Mouse (Mus musculus) testis, adult 2 months (tissue): Measurements from ENCODE around the gene Tmem9. TPM values are rescaled to one million over a fixed set of nuclear protein-coding genes. Genes with fewer than 3 reads are reported as not detected.

Source experiments
- H3K27ac ChIP-seq: fragments of 200-500 bp; 2 replicates; pipeline ENCODE4 v1.5.1; 2012; ENCODE audit warnings: low read depth, low read length; ENCODE audit not compliant: control insufficient read depth, insufficient read depth
- H3K27me3 ChIP-seq: fragments of 200-500 bp; 2 replicates; pipeline ENCODE4 v1.6.1; 2012; ENCODE audit warnings: mild to moderate bottlenecking, low read length, moderate library complexity; ENCODE audit not compliant: control insufficient read depth, insufficient read depth
- H3K36me3 ChIP-seq: fragments of 200-500 bp; 2 replicates; pipeline ENCODE4 v1.6.1; 2012; ENCODE audit warnings: mild to moderate bottlenecking, low read length; ENCODE audit not compliant: control insufficient read depth, insufficient read depth
- H3K4me1 ChIP-seq: fragments of 200-500 bp; 2 replicates; pipeline ENCODE4 v1.6.1; 2012; ENCODE audit warnings: low read length; ENCODE audit not compliant: control insufficient read depth, insufficient read depth
- H3K4me3 ChIP-seq: fragments of 200-500 bp; 2 replicates; pipeline ENCODE4 v1.5.1; 2012; ENCODE audit warnings: low read depth, mild to moderate bottlenecking, low read length, moderate library complexity, mixed read lengths; ENCODE audit not compliant: control insufficient read depth
- CTCF ChIP-seq: fragments of 200-500 bp; IDR thresholded peaks from 2 replicates; pipeline ENCODE4 v1.5.1; 2012; ENCODE audit warnings: low read depth, mild to moderate bottlenecking, inconsistent platforms, low read length, moderate library complexity; ENCODE audit not compliant: control insufficient read depth, insufficient read depth, insufficient replicate concordance
- POLR2A ChIP-seq: fragments of 200-500 bp; IDR thresholded peaks from 2 replicates; pipeline ENCODE4 v1.6.1; 2012; ENCODE audit warnings: low read depth, mild to moderate bottlenecking, inconsistent platforms, low read length, moderate library complexity; ENCODE audit not compliant: control insufficient read depth
- polyA plus RNA-seq: library from polyadenylated mRNA; depleted of rRNA; stranded (reverse); fragments of >200 nt; gene quantifications from 2 replicates; pipeline ENCODE4 v1.2.3, GENCODE M21; 2012

The Tmem9 gene
- polyA plus RNA-seq, 1 experiment = 22.5 TPM

- no peak for TF ChIP-seq CTCF
- no peak for TF ChIP-seq POLR2A
- Histone ChIP-seq H3K4me3 (no peak overlapping the region), H3K36me3 (no peaks in the 10 kb centered on the region)
These were observed 25.0 kb downstream of the Tmem9 start for GRCm38 (mm10) chr1:136032961-136033360.

GRCm38 (mm10) chr1:136038746-136039538 is 31.0 kb downstream of the Tmem9 start:
- no peaks in the 10 kb centered on the region for H3K36me3 ChIP-seq
- no peak for TF ChIP-seq POLR2A
- TF ChIP-seq CTCF = no peak
- H3K4me1 ChIP-seq = no peaks in the 10 kb centered on the region
- H3K27me3 ChIP-seq = no peaks in the 10 kb centered on the region
- no peak overlapping the region for H3K27ac ChIP-seq
- H3K4me3 ChIP-seq = no peak overlapping the region

More at GRCm38 (mm10) chr1:136032961-136033360, 25.0 kb downstream of the Tmem9 start:
- Histone ChIP-seq H3K27ac (no peak overlapping the region), H3K27me3 (no peaks in the 10 kb centered on the region), H3K4me1 (no peaks in the 10 kb centered on the region)

- Histone ChIP-seq H3K27me3 (no peaks in the 10 kb centered on the region), H3K36me3 (no peaks in the 10 kb centered on the region), H3K4me1 (no peaks in the 10 kb centered on the region), H3K4me3 (no peak overlapping the region), H3K27ac (no peak overlapping the region)
- TF ChIP-seq CTCF (no peak), POLR2A (no peak)
These were observed 32.5 kb downstream of the Tmem9 start for GRCm38 (mm10) chr1:136040452-136040851.

- Histone ChIP-seq H3K27ac (no peak overlapping the region), H3K36me3 (no peaks in the 10 kb centered on the region), H3K4me1 (no peaks in the 10 kb centered on the region), H3K27me3 (no peaks in the 10 kb centered on the region), H3K4me3 (no peak overlapping the region)
- no peak for TF ChIP-seq CTCF
- no peak for TF ChIP-seq POLR2A
These were observed 32.9 kb downstream of the Tmem9 start for GRCm38 (mm10) chr1:136040874-136041273.

GRCm38 (mm10) chr1:136045774-136046173 is 37.8 kb downstream of the Tmem9 start:
- H3K27ac ChIP-seq = no peak overlapping the region
- no peak overlapping the region for H3K4me3 ChIP-seq
- no peaks in the 10 kb centered on the region for H3K36me3 ChIP-seq
- H3K27me3 ChIP-seq = peaks cover 3% of the 10 kb centered on the region; the same call in 1 of the 2 replicates
- peaks cover 6% of the 10 kb centered on the region for H3K4me1 ChIP-seq
- no peak for TF ChIP-seq POLR2A
- peak; percentile 72; the same call in 1 of the 2 replicates for TF ChIP-seq CTCF

- peaks cover 6% of the 10 kb centered on the region for H3K4me1 ChIP-seq
- no peak overlapping the region for H3K4me3 ChIP-seq
- H3K36me3 ChIP-seq = no peaks in the 10 kb centered on the region
- H3K27me3 ChIP-seq = peaks cover 3% of the 10 kb centered on the region; the same call in 1 of the 2 replicates
- no peak overlapping the region for H3K27ac ChIP-seq
- TF ChIP-seq CTCF (no peak), POLR2A (no peak)
These were observed 39.5 kb downstream of the Tmem9 start for GRCm38 (mm10) chr1:136047432-136047831.

GRCm38 (mm10) chr1:136047894-136048293 is 39.9 kb downstream of the Tmem9 start:
- TF ChIP-seq POLR2A = no peak
- TF ChIP-seq CTCF = no peak
- no peak overlapping the region for H3K27ac ChIP-seq
- H3K4me1 ChIP-seq = peaks cover 6% of the 10 kb centered on the region
- H3K36me3 ChIP-seq = no peaks in the 10 kb centered on the region
- H3K4me3 ChIP-seq = no peak overlapping the region
- H3K27me3 ChIP-seq = peaks cover 3% of the 10 kb centered on the region; the same call in 1 of the 2 replicates
